ENCODE assay signal across 8 mouse cellular contexts in genomic region chr2:18586925-18587724, GRCm38 (mm10).
DNase-seq lines count a peak whose midpoint lies in the region; ATAC-seq and TF ChIP-seq lines count a peak whose summit lies in the region.

No protein-coding gene starts in this region.

- POLR2A ChIA-PET in Patski (lab: Charles Lee), result no interaction called here

- H3K9ac ChIP-seq in hindbrain, embryonic 11.5 days (ENCODE audit: low read depth, low read length), result peak overlapping the region; percentile 44; the same call in 1 of the 2 replicates
- peak overlapping the region; percentile 70 for H3K9ac ChIP-seq in lung, embryonic 16.5 days (ENCODE audit: low read length)

- H3K4me3 ChIP-seq in hindbrain, embryonic 11.5 days (ENCODE audit: low read depth, low read length), result peak overlapping the region; percentile 46
- peak overlapping the region; percentile 74 for H3K4me3 ChIP-seq in lung, embryonic 16.5 days (ENCODE audit: low read length)

- H3K4me2 ChIP-seq in hindbrain, embryonic 11.5 days (replicated peaks; ENCODE audit: low read depth, low read length), result peak overlapping the region; percentile 45
- peak overlapping the region; percentile 61 for H3K4me2 ChIP-seq in lung, embryonic 16.5 days (ENCODE audit: low read depth, low read length)

- CTCF ChIA-PET in Patski (lab: Charles Lee), result interaction anchor here (0.6 to 1.2 kb wide), 2 partner anchors 22 to 61 kb away, joined by 3 read pairs; no protein-coding TSS in a partner anchor

- TF ChIP-seq CTCF in Patski (IDR thresholded peaks at IDR 0.05), result no peak

- peak; percentile 23 for ATAC-seq in Patski
- ATAC-seq in hindbrain, embryonic 11.5 days (ENCODE audit: low FRiP score), result peak; percentile 90
- peak; percentile 86 for ATAC-seq in lung, embryonic 16.5 days (ENCODE audit: low read depth)

- H3K9me3 ChIP-seq in hindbrain, embryonic 11.5 days (ENCODE audit: control insufficient read depth, low read length), result no peaks in the 10 kb centered on the region
- H3K9me3 ChIP-seq in lung, embryonic 16.5 days (ENCODE audit: control insufficient read depth, low read length), result no peaks in the 10 kb centered on the region

- peaks cover 18% of the 10 kb centered on the region for H3K27me3 ChIP-seq in Patski
- H3K27me3 ChIP-seq in hindbrain, embryonic 11.5 days (ENCODE audit: control insufficient read depth, insufficient read depth, low read length), result no peaks in the 10 kb centered on the region
- H3K27me3 ChIP-seq in lung, embryonic 16.5 days (ENCODE audit: control insufficient read depth, insufficient read depth, low read depth, low read length), result no peaks in the 10 kb centered on the region

- H3K4me1 ChIP-seq in hindbrain, embryonic 11.5 days (replicated peaks; ENCODE audit: control insufficient read depth, insufficient read depth, low read length), result no peaks in the 10 kb centered on the region
- H3K4me1 ChIP-seq in lung, embryonic 16.5 days (replicated peaks; ENCODE audit: control insufficient read depth, insufficient read depth, low read length), result peaks cover 3% of the 10 kb centered on the region; the same call in 1 of the 2 replicates

- H3K36me3 ChIP-seq in hindbrain, embryonic 11.5 days (ENCODE audit: control insufficient read depth, insufficient read depth, low read length), result no peaks in the 10 kb centered on the region
- H3K36me3 ChIP-seq in lung, embryonic 16.5 days (ENCODE audit: control insufficient read depth, insufficient read depth, low read length), result no peaks in the 10 kb centered on the region

- under 1% methylated on average over 31 of the region's 31 CpGs for WGBS in hindbrain, embryonic 11.5 days
- under 1% methylated on average over 31 of the region's 31 CpGs for WGBS in lung, embryonic 16.5 days

- no peak for DNase-seq in Patski (ENCODE audit: low read depth, low spot score)
- DNase-seq in cerebellum, postnatal 10 days, result peak; percentile 93 to 94
- peak; percentile 65 to 86 for DNase-seq in frontal cortex, postnatal 10 days (ENCODE audit: low spot score in 2 of 2)
- DNase-seq in hindbrain, embryonic 11.5 days (ENCODE audit: low spot score), result peak; percentile 92
- DNase-seq in layer of hippocampus, adult 9-11 months, result peak; percentile 78
- DNase-seq in ovary, postnatal 14 days (ENCODE audit: low spot score), result peak; percentile 84
- peak; percentile 87 for DNase-seq in thymus, postnatal 14 days

- in situ Hi-C loops in Patski (cut with MboI; ENCODE audit: low pct_unique_long_range_greater_than_20kb), result no loop called here

- H3K27ac ChIP-seq in hindbrain, embryonic 11.5 days (ENCODE audit: low read depth, low read length), result 0 out of 2 replicates have a peak overlapping the region, but pooled peaks have one; percentile 25
- peak overlapping the region; percentile 75 for H3K27ac ChIP-seq in lung, embryonic 16.5 days (ENCODE audit: low read length)

Comparison
In these comparisons a context has a peak if more than half of its experiments do, and no peak if none do; other contexts are left out.
1. ATAC-seq: peak in every context shown above with its lines; median percentile 90 in hindbrain, embryonic 11.5 days; 86 in lung, embryonic 16.5 days; 23 in Patski.